Mouse (Mus musculus) thymus, postnatal 4 days (tissue): Measurements from ENCODE around the gene Ganc.

Source experiments
- DNase-seq: peaks from one replicate; pipeline ENCODE4 v3.0.0; 2021

Ganc gene

DNA sequence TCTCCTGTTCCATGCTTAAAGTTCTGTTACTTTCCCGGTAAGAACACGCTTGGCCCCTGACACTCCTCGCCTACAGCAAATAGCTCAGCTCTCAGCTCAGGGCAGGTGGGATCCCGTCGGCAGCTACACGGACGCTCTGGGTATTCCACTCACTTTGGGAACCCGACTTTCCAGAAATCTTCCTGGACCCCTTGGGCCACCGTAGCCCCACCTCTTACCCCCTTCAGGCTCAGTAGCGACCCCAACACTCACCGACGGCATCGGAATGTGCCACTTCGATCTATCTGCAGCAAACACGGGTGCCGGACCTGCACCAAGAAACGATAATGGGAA is at the start of gene Ganc:
TSS of gene Ganc (plus strand) at position 244 of the 333 bp plus-strand sequence.
- DNase-seq = no peak

DNA sequence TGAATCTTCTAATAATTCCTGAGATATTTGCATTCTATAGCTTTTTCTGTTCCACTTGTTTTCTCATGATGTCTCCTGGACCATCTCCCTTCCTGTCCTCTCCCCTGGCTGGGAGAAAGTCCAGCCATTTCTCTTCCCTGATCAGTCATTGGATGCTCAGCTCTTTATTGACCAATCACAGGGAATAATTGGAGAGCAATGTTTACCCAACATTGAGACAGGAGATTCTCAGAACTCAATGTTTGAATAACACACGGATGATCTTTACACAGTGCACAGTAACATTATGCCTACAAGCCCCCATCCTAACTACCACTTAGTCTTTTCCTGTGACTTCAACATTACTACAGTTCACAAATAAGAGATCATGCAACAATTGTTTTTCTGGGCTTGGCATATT is 43.3 kb upstream of the Ganc start:
- DNase-seq = no peak

DNA sequence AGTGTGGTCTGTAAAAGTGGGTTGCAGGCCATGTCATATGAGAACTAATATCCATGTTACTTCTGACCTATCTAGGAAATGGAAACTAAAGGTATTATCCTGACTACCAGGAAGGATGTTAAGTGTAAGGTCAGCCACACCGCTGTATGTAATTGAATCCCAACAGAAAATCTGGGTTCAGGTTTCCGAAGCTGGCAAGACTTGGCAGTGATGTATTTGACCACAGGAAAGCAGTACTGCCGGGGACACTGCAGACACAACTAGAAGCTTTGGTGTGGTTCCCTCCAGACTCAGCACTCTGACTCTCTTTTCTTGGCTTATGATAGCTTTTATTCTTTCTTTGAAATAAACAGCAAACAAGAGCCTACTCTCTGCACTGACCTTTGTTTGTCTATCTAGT is 37.2 kb upstream of the Ganc start:
- DNase-seq = no peak

DNA sequence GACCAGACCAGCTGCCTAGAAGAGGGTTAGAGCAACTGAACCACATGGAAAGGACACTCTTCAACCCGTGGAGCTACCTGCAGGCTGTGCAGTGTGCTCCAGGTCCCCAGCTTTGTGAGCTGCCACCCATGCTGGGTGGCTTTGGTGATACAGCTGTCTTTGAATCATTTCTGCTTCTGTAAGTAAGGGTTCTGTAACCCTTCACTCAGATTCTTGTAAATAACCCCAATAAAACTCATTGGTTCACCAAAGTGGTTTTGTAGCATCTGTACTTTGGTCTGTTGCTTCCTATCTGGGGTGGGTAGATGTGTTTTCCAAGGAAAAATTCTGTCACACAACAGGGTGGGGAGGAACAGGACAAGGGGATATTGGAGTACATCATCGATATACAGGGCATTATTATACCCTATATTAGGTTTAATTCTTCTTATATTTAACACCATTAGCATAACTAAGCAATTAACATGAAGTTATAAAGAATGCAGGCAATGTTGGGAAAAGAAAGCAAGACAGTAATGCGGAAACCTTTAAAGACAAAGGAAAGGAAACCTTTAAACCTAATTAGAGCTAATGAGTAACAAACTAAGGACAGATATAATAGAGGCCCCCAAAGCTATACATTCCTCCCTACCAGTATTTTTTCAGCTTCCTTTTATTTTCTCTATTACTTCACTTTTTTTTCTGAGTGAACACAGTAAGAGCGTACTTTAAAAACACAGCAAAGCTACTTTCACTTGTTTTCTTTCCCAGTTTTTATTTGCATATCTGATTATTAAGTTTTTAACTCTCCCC is 36.1 kb upstream of the Ganc start:
- DNase-seq = no peak

DNA sequence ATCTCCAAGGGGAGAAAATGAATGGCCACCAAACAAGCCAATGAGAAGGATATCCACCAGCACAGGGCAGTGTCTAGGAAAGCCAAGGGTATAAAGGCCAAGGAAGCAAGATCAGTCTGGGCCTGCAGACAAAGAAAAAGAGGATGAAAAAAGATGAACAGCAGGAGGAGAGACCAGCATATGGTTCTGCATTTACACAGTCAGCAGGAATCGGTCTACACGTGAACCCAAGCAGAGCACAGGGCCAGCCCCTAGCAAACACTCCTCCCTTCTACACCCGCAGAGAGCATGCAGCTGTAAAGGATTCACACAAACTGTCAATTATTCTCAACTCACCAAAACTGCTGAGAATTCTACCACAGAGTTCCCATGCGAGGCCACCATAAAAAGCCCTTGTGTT is 29.8 kb upstream of the Ganc start:
- no peak for DNase-seq

DNA sequence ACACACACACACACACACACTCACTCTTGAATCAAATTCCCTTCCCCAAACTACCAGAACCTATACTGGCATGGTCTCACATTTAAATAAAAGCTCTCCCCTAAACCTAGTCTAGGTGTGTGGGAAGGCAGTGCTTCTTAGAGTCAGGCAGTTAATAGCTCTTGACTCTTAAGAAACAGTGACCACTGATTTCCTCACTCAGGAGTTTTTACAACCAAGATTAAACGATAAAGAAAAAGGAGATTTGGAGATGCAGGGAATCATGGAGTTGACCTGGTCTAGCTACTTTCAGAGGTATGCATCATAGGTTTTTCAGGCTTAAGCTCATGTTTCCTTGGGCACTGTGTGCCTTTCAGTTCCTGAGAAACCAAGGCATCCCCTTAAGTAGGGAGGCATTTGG is 17.4 kb upstream of the Ganc start:
- no peak for DNase-seq

DNA sequence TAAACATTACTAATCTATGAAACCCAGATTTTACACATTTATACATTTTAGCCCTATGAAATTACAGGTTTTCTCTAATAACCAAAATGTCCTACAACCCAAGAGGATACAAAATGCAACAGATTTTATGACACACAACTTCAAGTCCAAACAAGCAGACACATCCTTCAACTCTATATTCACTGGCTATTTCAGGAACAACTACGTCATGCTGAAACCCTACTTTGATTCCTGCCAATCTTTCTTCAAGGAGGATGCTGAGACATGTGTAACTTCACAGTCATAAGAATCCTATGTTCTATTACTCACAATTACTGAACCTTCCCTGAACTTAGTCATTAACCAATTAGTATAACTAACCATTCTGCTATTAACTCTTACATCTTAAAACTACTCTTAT is 16.4 kb upstream of the Ganc start:
- DNase-seq = no peak

DNA sequence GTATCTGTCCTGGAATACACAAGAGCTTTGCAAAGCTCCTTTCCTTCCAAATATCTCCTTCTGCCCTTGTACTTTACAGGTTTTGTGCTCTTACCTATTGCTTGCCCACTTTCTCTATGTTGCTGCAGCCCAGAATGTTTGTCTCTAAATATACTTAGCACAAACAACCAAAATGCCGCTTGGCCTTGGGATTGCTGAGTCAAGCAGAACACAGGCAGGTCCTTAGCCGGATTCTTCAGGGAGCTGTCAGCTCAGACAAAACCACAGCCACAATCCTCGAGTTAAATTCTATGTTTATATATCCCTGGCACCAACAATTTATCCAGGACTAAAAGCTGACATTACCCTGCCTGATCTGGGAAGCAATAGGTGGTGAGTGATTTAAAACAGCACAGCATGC is 14.3 kb upstream of the Ganc start:
- no peak for DNase-seq

DNA sequence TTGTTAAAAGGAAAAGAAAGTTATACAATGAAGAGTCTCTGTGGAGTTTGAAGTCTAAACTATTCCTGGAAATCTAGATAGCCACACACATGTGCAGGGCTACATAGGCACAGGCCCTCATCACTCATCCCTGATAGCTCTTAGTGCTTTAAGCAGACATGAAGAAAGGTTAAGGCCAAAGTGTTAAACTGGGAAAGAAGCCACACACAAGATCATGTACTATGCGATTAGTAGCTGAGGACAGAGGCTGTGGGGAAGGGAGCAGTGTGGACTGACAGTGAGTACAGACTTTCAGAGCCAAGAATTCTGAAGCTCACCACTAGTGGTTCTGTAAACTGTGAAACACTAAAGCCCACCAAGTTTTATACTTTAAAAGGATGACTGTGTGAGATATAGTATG is 12.8 kb upstream of the Ganc start:
- DNase-seq = no peak

DNA sequence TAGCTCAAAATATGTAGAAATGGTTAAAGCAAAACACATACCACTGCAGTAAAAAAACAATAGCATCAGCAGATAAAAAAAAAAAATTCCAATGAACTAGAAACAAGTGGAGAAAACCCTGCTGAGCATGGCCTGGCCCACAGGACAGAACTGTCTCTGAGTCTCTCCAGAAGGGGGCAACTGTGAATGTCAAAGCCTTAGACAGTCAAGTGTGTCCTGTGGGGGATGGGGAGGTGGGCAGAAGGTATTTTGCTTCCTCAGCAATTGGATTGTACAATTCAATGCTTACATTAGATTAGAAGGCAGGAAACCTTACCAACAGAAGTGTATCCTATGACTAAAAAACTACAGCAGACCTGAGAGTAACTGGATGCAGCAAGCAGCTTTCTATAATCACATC is 11.3 kb upstream of the Ganc start:
- DNase-seq = peak; percentile 57

DNA sequence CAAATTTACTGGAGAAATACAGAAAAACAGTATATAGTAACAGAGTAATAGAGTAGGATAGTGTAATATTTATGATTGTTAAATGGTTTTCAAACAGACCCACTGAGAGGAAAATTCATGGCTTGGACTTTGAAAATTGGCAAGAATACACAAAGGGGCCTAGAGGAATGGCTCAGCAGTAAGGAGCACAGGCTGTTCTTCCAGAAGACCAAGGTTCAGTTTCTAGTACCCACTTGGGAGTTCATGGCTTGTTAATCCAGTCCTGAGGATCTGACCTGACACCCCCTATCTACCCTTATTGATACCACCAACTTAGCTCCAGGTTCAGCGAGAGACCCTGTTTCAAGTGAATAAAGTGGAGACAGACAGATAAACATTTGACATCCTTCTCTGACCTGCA is 5.7 kb upstream of the Ganc start:
- DNase-seq = no peak

DNA sequence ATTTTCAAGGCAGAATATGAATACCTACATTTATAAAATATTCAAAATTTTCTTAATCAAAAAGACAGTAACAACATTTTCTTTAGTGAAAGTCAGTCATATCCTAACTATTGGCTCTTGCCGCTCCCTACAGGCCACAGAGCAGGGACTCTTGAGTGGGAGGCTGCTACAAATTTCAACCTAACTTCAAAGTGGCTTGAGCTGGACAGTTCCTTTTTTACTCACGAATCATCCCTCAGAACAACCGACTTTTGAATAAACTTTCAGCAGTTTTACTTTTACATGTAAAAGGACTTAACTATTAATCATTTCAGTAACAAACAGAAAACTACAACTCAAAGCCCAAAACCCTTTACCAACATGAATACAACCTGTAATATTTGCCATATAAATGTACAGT is 883 bp upstream of the Ganc start:
- no peak for DNase-seq

DNA sequence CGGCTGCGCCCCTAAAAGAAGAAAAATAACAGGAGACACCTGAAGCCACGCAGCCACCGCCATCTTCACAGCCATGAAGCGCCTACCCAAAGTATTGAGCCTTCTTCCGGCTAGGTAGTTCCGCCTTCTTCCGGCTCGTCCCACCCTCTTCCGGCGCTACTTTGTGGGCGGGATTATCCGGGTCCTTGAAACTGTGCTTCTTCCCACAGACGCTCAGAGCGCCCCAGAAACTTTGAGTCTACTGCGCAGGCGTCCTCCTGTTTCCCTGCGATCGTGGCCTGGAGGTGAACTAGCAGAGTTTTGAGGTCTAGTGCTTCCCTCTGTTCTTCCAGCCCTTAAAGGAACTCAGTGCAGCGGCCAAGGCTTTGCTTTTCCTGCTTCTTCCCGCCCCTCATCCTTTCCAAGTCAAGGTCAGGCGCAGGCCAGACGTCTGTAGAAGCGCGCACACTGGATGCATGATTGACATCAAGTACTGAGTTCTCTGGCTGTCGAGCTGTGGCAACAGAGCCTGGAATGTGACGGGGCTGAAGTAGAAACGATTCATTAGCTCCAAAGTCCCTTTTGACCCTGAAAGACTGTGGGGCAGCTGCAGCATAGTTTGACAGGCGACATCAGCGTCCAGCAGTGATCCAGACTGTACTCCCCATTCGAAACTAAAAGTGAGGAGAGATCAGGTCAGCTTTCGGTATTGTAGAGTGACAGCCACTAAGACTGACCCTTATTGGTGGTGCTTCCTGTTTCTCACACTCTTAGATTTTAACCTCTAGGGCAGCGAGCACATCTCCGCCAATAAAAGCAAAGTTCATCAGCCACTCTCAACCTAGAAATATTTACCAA is 508 bp downstream of the Ganc start, which contains the start of gene Tmem87a:
TSS of gene Tmem87a (minus strand) at position 128 of the 837 bp plus-strand sequence.
- DNase-seq = peak; percentile 94

DNA sequence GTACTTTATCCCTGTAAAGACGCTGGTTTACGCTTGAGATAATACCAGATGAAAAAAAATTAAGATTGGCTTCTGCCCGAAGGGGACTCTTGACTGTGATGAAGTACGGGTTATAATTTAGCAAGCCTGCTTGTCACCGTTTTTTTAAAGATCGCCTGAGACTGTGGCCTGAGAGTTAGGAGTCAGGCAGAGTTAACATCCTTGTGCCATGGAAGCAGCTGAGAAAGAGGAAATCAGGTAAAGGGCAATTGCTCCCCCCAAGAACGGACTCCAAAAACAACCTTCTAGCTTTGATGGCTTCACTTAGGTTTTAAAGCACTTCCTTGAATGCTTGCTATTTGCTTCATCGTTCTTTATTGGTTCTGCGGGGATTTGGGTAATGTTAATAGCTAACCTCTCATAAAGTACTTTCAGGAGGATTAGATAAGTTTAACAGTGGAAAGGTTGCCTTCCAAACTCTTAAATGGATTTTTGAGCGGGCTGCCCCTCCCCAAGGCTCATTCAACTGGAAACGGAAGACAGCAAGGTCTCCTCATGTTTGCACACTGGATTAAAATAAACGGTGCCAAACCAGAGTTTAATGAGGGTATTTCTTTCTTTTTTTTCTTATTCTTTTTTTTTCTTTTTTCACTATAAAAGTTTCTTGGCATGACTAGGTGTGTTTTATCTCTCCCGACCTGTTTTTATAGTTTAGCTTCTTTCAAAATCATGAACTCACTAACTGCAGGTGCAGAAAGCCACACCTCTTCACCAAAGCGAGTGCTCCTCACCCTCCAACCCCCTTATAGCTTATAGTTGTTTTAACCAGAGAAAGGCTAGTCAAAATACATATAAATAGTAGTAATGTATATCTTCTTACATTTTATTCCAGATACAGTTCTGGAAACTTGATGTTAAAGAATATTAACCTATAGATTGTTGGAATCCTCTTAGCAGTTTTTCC is 1.4 kb downstream of the Ganc start:
- peak; percentile 37 for DNase-seq

DNA sequence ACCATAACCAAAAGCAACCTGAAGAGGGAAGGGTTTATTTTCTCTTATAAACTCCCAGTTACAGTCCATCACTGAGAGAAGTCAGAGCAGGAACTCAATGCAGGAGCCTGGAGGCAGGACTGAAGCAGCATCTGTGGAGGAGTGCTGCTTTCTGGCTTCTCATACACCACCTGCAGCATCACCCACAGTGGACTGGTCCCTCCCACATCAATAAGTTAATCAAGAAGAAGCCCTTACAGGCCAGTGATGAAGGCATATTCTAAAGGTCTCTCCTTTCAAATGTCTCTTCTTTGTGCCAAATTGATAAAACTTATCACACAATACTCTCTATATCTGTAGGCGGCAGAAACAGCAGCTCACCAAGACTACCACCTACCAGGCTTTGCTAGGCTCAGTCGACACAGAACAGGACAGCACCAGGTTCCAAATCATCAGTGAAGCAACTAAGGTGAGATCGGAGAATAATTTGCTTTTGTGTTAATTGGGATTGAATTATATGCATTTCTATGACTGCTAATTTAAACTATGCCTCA is 7.5 kb downstream of the Ganc start:
- DNase-seq = no peak

DNA sequence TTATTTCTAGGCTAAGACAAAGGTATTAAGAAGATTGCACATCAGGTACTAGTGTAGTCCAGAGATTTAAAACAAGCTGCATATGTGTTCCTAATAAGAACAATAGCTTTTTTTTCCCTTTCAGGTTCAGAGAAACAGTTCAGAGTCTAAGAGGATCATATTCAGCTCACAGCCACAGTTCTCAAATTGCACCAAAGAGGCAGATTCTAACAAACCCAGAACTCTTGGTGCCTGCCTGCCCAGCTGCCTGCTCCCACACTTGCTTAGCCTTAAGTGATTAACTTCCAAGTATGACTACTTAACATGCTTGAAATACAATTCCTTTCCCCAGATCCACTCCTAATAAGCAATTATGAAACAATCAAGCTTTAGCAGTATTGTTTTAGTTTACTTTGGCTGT is 10.4 kb downstream of the Ganc start:
- DNase-seq = no peak

DNA sequence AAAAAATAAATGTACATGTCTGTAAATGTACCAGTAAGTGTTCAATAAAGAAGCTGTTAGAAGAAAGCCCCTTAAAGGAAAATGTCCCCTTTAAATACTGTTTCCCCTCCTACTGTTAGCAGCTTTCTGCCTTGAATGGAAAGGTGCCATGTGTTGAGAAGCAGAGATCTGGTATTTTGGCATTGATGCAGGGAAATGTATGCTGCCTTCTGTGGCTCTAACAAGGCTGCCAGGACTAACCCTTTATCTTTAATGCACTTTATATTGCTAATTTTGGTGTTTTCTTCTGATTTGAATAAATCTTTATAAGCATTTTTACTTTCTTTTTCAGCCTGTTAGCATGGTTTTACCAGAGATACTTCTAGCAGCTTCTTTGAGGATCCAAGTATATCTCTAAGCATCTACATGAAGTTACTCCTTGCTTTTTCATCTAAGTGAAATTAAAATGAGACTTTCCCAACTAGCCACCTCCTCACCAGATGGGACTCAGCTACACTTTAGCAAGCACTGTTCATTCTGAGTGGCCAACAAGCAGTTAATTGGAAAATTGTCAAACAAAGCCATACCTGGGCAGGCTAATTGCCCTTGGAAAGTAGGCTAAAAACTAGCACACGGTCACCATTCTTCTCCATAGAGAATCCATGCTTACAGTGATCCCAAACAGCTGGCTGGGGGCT is 11.2 kb downstream of the Ganc start:
- DNase-seq = no peak

DNA sequence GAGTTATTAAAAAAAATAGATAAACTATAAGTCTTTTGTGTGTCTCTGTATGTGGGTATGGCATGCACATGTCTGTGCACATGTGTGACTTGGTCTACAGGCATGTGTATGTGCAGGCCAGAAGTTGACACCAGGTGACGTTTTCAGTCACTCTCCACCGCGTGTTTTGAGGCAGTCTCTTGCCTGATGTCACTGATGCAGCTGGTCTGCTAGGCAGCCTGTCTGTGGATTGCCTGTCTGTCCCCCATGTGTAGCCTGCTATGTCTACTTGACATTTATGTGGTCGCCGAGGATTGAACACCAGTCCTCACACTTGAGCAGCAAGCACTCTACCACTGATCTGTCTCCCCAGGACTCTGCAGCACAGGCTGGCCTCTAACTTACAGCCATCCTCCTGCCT is 20.7 kb downstream of the Ganc start:
- peak; percentile 58 for DNase-seq

DNA sequence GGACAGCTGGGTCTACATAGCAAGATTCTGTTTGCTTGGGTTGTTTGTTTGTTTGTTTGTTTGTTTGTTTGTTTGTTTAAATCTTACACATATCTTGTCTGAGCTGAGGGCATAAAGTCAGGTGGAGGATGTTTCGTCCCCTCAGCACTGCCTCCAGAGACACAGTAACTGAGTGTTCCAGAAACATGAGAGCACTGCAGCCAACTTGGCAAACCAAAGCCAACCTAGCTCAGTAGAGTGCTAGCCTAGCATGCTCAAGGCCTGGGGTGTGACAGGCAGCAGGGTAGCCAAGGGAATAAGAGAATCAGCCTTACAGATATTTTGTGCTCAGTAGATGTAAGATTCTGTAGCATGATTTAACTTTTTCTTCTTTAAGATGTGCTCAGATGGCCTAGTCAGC is 40.8 kb downstream of the Ganc start:
- no peak for DNase-seq

DNA sequence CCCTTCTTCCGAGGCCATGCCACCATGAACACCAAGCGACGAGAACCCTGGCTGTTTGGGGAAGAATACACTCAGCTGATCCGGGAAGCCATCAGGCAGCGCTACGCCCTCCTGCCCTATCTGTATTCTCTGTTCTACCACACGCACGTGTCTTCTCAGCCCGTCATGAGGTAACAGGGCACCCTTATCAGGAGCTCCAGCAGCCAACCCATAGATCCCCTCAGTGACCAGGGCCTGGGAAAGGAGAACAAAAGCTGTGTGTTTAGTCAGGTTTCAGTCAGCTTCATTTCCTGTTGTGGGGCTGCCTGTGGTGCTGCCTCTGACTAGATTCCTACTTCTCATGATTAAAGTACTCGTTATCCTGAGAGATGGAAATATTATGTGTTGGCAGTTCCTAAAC is 42.7 kb downstream of the Ganc start:
- peak; percentile 33 for DNase-seq

DNA sequence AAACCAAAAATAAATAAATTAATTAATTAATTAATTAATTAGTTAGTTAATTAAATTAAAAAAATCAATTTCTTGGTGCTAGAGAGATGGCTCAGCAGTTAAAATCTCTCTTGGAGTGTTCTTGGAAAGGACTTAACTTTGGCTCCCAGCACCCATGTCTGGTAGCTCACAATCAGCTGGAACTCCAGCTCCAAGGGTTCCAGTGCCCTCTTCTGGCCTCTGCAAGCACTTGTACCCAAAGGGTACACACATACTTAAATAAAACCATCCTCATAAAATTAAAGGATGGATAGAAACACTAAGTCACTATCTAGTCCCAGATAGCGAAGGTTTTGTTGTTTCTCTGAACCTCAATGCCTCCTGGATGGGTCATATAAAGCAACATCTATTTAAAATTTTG is 43.6 kb downstream of the Ganc start:
- peak; percentile 45 for DNase-seq

DNA sequence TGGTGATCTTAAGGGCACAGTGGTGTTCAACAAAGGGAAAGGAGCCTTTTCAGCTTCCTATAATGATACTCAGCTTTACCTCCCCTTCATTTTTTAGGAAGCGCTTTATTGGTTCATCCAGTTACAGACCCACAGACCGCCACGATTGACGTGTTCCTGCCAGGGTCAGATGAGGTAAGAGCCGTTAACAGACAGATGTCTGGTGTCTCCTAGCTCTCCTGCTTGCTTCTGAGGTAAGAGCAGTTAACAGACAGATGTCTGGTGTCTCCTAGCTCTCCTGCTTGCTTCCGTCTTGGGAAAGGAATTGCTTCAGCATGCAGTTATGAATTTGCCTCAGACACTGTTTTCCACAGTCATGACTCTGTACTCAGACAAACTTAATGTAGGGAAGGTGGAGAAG is 47.0 kb downstream of the Ganc start:
- no peak for DNase-seq
